Mouse (Mus musculus) neural tube, embryonic 14.5 days (tissue): ENCODE data around the gene Nr1h3. TPM values are rescaled to one million over a fixed set of nuclear protein-coding genes. Genes with fewer than 3 reads are reported as not detected.

Experiments
- ATAC-seq: fragments of 200-750 bp; cut with Nextera tagmentation; 2 replicates; pipeline ENCODE4 v1.8.0; 2017; ENCODE audit warnings: low read depth, mild to moderate bottlenecking, moderate TSS enrichment, moderate library complexity
- H3K27ac ChIP-seq: fragments of 300-500 bp; sonication (generic); 2 replicates; pipeline ENCODE4 v1.5.1; 2014; ENCODE audit warnings: low read depth, mild to moderate bottlenecking, control low read depth, low read length, moderate library complexity, mixed read lengths
- H3K27me3 ChIP-seq: fragments of 300-500 bp; sonication (generic); 2 replicates; pipeline ENCODE4 v1.6.1; 2014; ENCODE audit warnings: low read length; ENCODE audit not compliant: control insufficient read depth, insufficient read depth
- H3K36me3 ChIP-seq: fragments of 300-500 bp; sonication (generic); 2 replicates; pipeline ENCODE4 v1.6.1; 2014; ENCODE audit warnings: low read length, mixed read lengths; ENCODE audit not compliant: control insufficient read depth, insufficient read depth
- H3K4me1 ChIP-seq: fragments of 300-500 bp; sonication (generic); 2 replicates; pipeline ENCODE4 v1.6.1; 2014; ENCODE audit warnings: low read length; ENCODE audit not compliant: control insufficient read depth, insufficient read depth
- H3K4me2 ChIP-seq: fragments of 300-500 bp; sonication (generic); 2 replicates; pipeline ENCODE4 v1.6.1; 2014; ENCODE audit warnings: mild to moderate bottlenecking, low read depth, low read length, control low read depth
- H3K4me3 ChIP-seq: fragments of 300-500 bp; sonication (generic); 2 replicates; pipeline ENCODE4 v1.5.1; 2014; ENCODE audit warnings: low read depth, low read length, control low read depth, mixed read lengths
- H3K9ac ChIP-seq: fragments of 300-500 bp; sonication (generic); replicated peaks from 2 replicates; pipeline ENCODE4 v1.6.1; 2014; ENCODE audit warnings: low read depth, mild to moderate bottlenecking, control low read depth, low read length, mixed read lengths
- H3K9me3 ChIP-seq: fragments of 300-500 bp; sonication (generic); 2 replicates; pipeline ENCODE4 v1.6.1; 2016; ENCODE audit warnings: low read length; ENCODE audit not compliant: control insufficient read depth
- WGBS: fragments of 180-500 bp; shearing (Covaris S2); extraction: QIAGEN DNeasy Blood & Tissue Kit; methylation state at CpG from one replicate; pipeline ENCODE4 v1.1.7; 2014; 5-methylcytosine and 5-hydroxymethylcytosine counted together
- polyA plus RNA-seq: library from polyadenylated mRNA; unstranded; fragments of >200 nt; fragmentation: Nextera tagmentation; extraction: Ambion mirVana; gene quantifications from 2 replicates; pipeline ENCODE4 v1.2.1, GENCODE M21; 2014

Gene Nr1h3
- polyA plus RNA-seq, 1 experiment from 2014 or later: 1.7 TPM

- Histone ChIP-seq H3K27me3 (no peaks in the 10 kb centered on the region), H3K4me1 (no peaks in the 10 kb centered on the region), H3K9ac (0 out of 2 replicates have a peak overlapping the region, but pooled peaks have one; percentile 21), H3K4me2 (peak overlapping the region; percentile 54), H3K27ac (no peak overlapping the region), H3K36me3 (no peaks in the 10 kb centered on the region), H3K4me3 (peak overlapping the region; percentile 20; the same call in 1 of the 2 replicates), H3K9me3 (no peaks in the 10 kb centered on the region)
- WGBS: under 1% methylated on average over 23 of the region's 27 CpGs
- ATAC-seq: peak; percentile 82
Measured at GRCm38 (mm10) chr2:91194624-91195332, 7.9 kb downstream of the Nr1h3 start.

DNA sequence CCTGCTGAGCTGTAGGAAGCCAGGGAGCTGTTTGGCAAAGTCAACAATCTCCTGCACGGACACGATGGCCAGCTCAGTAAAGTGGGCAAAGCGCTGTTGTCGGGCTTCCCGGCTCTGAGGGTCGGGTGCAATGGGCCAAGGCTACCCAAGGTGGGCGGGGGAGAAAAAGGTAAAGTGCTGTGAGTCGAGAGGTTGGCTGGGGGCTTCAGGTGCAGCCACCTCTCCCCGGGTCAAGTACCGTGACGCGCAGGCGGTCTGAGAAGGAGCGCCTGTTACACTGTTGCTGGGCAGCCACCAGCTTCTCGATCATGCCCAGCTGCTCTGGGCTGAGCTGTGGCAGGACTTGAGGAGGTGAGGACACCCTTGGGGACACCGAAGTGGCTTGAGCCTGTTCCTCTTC, 12.1 kb downstream of the Nr1h3 start:
- Histone ChIP-seq H3K27me3 (no peaks in the 10 kb centered on the region), H3K9me3 (no peaks in the 10 kb centered on the region), H3K4me2 (no peak overlapping the region), H3K36me3 (no peaks in the 10 kb centered on the region), H3K4me3 (no peak overlapping the region), H3K4me1 (no peaks in the 10 kb centered on the region), H3K27ac (no peak overlapping the region), H3K9ac (no peak overlapping the region)
- no peak for ATAC-seq
- WGBS: 90% methylated on average over 16 of the region's 16 CpGs

- 70% methylated on average over 4 of the region's 4 CpGs for WGBS
Measured at GRCm38 (mm10) chr2:91187431-91187830, 15.2 kb downstream of the Nr1h3 start.

DNA sequence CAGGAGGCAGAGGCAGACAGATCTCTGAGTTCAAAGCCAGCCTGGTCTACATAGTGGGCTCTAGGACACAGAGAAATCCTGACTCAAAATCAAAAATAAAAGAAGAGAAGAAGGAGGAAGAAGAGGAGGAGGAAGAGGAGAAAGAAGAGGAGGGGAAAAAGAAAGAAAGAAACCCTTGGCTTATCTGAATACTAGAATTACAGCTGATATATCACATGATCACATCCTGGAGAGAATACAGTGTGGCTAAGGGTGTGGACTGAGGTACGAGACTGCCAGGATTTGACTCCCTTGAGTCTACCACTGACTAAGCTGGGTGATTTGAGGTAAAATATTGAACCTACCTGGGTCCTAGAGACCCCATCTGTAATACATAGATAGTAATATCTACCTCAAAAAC, 16.4 kb downstream of the Nr1h3 start:
- no peak for ATAC-seq
- Histone ChIP-seq H3K4me3 (no peak overlapping the region), H3K36me3 (no peaks in the 10 kb centered on the region), H3K4me2 (no peak overlapping the region), H3K9ac (no peak overlapping the region), H3K27ac (no peak overlapping the region), H3K27me3 (no peaks in the 10 kb centered on the region), H3K4me1 (peaks cover 12% of the 10 kb centered on the region), H3K9me3 (no peaks in the 10 kb centered on the region)
- WGBS: 81% methylated on average over 1 of the region's 1 CpGs

More at GRCm38 (mm10) chr2:91187431-91187830, 15.2 kb downstream of the Nr1h3 start:
- no peaks in the 10 kb centered on the region for H3K27me3 ChIP-seq
- H3K9me3 ChIP-seq: no peaks in the 10 kb centered on the region
- ATAC-seq: no peak
- H3K9ac ChIP-seq: no peak overlapping the region
- H3K36me3 ChIP-seq: no peaks in the 10 kb centered on the region
- no peak overlapping the region for H3K4me2 ChIP-seq
- H3K27ac ChIP-seq: no peak overlapping the region
- H3K4me1 ChIP-seq: peaks cover 3% of the 10 kb centered on the region; the same call in 1 of the 2 replicates
- no peak overlapping the region for H3K4me3 ChIP-seq

DNA sequence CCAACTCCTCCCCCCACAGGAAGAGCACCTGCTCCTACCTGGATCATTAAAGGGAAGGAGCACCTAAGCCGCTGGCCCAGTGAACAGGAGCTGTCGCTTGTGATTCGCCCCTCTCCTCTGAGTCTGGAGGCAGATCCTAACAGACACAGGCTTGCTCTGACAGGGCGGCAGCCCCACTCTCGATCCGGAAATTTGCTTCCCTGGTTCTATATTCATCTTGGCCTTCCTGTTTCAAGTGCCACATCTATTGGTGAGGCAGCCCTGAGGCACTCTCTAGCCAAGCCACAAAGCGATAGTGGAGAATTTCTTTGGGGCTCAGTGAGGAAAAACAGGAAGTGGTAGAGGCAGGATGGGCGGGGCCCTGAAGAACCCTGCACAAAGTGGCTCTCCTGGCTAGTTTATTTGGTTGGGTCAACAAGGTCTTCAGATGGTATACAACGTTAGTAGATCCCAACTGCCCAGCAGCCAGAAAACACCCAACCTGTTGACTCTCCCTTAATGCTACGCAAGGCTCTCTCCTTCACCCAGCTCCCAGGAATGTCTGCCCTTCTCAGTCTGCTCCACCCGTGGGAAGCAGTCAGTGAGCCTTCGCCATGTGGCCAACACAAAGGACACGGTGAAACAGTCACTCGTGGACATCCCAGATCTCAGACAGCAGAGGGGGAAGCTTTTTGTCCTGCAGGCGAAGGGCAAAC, 18.8 kb downstream of the Nr1h3 start, which contains the start of gene Madd:
Madd (minus strand) TSS at position 127 of the 695 bp plus-strand sequence.
- no peaks in the 10 kb centered on the region for H3K27me3 ChIP-seq
- peaks cover 20% of the 10 kb centered on the region for H3K4me1 ChIP-seq
- H3K9me3 ChIP-seq: no peaks in the 10 kb centered on the region
- ATAC-seq: no peak
- peak within 1 kb of the TSS; percentile 81 for H3K4me2 ChIP-seq
- peak within 1 kb of the TSS; percentile 95 for H3K4me3 ChIP-seq
- H3K36me3 ChIP-seq: no peaks in the 10 kb centered on the region
- H3K27ac ChIP-seq: peak within 1 kb of the TSS; percentile 90
- peak within 1 kb of the TSS; percentile 86 for H3K9ac ChIP-seq
- whole genome bisulfite sequencing: 74% methylated on average over 15 of the region's 15 CpGs

DNA sequence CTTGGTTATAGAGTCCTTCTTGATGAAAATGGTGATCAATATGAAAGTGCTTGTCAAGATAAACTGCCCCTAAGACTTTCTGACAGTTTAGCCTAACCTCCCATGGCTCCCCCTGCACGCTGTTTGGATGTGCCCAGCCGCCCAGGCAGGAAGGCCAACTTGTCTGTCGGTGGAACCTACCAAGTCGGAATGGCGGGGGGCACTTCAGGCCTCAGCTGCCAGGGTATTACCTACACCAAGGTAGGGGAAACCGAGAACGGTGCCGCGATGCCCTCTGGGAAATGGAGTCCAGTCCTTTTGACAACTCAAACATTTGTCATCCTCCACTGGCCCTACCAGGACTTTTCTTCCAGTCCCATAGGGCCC, 19.5 kb downstream of the Nr1h3 start:
- H3K4me2 ChIP-seq: peak overlapping the region; percentile 81
- peak; percentile 98 for ATAC-seq
- H3K9me3 ChIP-seq: no peaks in the 10 kb centered on the region
- H3K27me3 ChIP-seq: no peaks in the 10 kb centered on the region
- peaks cover 20% of the 10 kb centered on the region for H3K4me1 ChIP-seq
- peak overlapping the region; percentile 86 for H3K9ac ChIP-seq
- WGBS: 0% methylated on average over 9 of the region's 9 CpGs
- H3K4me3 ChIP-seq: peak overlapping the region; percentile 95
- 0 out of 2 replicates have a peak, but pooled peaks cover under 1% of the 10 kb centered on the region for H3K36me3 ChIP-seq
- peak overlapping the region; percentile 90 for H3K27ac ChIP-seq

- peak; percentile 97 for ATAC-seq
- H3K4me3 ChIP-seq: peak overlapping the region; percentile 95
Measured at GRCm38 (mm10) chr2:91182405-91183147, 20.1 kb downstream of the Nr1h3 start.

GRCm38 (mm10) chr2:91182016-91182404, 20.6 kb downstream of the Nr1h3 start:
- Histone ChIP-seq H3K4me2 (peak overlapping the region; percentile 81), H3K9me3 (no peaks in the 10 kb centered on the region), H3K27ac (peak overlapping the region; percentile 90), H3K36me3 (peaks cover 7% of the 10 kb centered on the region; the same call in 1 of the 2 replicates), H3K4me1 (peaks cover 20% of the 10 kb centered on the region), H3K9ac (peak overlapping the region; percentile 86), H3K4me3 (peak overlapping the region; percentile 95), H3K27me3 (no peaks in the 10 kb centered on the region)
- ATAC-seq: no peak
- WGBS: 6% methylated on average over 8 of the region's 8 CpGs

More at GRCm38 (mm10) chr2:91182405-91183147, 20.1 kb downstream of the Nr1h3 start:
- peaks cover 20% of the 10 kb centered on the region for H3K4me1 ChIP-seq
- peak overlapping the region; percentile 81 for H3K4me2 ChIP-seq
- peak overlapping the region; percentile 90 for H3K27ac ChIP-seq
- H3K36me3 ChIP-seq: 0 out of 2 replicates have a peak, but pooled peaks cover 6% of the 10 kb centered on the region
- WGBS: 1% methylated on average over 73 of the region's 81 CpGs
- H3K9ac ChIP-seq: peak overlapping the region; percentile 86
- H3K27me3 ChIP-seq: no peaks in the 10 kb centered on the region
- H3K9me3 ChIP-seq: no peaks in the 10 kb centered on the region
